Mouse (Mus musculus) CD4-positive helper T cell, adult 2 months (primary cell): ENCODE data around the gene Gpx3.
A peak's percentile ranks its signal among the peaks of the same experiment; 100 is the strongest.
"Not testable (repeated sequence)": the region's sequence is repeated elsewhere in the genome, so short reads cannot be mapped to it uniquely, and the experiment has no call there.

ENCODE experiments used
- DNase-seq: peaks from one replicate; pipeline ENCODE4 v3.0.0-alpha.2; 2012; ENCODE audit warnings: low read depth, missing footprints, low spot score

Gpx3 gene

GRCm38 (mm10) chr11:54881051-54881474 lies 21.2 kb upstream of the Gpx3 start:
- DNase-seq: no peak

- DNase-seq: no peak
Measured at GRCm38 (mm10) chr11:54882671-54883070, 19.6 kb upstream of the Gpx3 start.

- peak; percentile 41 for DNase-seq
Measured at GRCm38 (mm10) chr11:54884197-54884828, 17.9 kb upstream of the Gpx3 start.

GRCm38 (mm10) chr11:54884937-54885336 lies 17.3 kb upstream of the Gpx3 start:
- DNase-seq: no peak

- DNase-seq: no peak
Measured at GRCm38 (mm10) chr11:54885406-54885805, 16.8 kb upstream of the Gpx3 start.

- no peak for DNase-seq
Measured at GRCm38 (mm10) chr11:54887927-54888326, 14.3 kb upstream of the Gpx3 start.

GRCm38 (mm10) chr11:54891341-54891740 lies 10.9 kb upstream of the Gpx3 start:
- no peak for DNase-seq

GRCm38 (mm10) chr11:54892091-54892490 lies 10.2 kb upstream of the Gpx3 start:
- DNase-seq: no peak

- DNase-seq: no peak
Measured at GRCm38 (mm10) chr11:54894589-54894988, 7.7 kb upstream of the Gpx3 start.

- DNase-seq: not testable (repeated sequence)
Measured at GRCm38 (mm10) chr11:54896646-54897045, 5.6 kb upstream of the Gpx3 start.

GRCm38 (mm10) chr11:54897470-54897869 lies 4.8 kb upstream of the Gpx3 start:
- DNase-seq: no peak

GRCm38 (mm10) chr11:54899657-54900056 lies 2.6 kb upstream of the Gpx3 start:
- no peak for DNase-seq

- DNase-seq: no peak
Measured at GRCm38 (mm10) chr11:54903339-54903738, 1.1 kb downstream of the Gpx3 start.

- DNase-seq: peak; percentile 19
Measured at GRCm38 (mm10) chr11:54903940-54904706, 1.9 kb downstream of the Gpx3 start.

GRCm38 (mm10) chr11:54905086-54905485 lies 2.8 kb downstream of the Gpx3 start:
- no peak for DNase-seq

GRCm38 (mm10) chr11:54905931-54906330 lies 3.7 kb downstream of the Gpx3 start:
- no peak for DNase-seq

GRCm38 (mm10) chr11:54906466-54906865 lies 4.2 kb downstream of the Gpx3 start:
- DNase-seq: no peak

- DNase-seq: no peak
Measured at GRCm38 (mm10) chr11:54907259-54907658, 5.0 kb downstream of the Gpx3 start.

- DNase-seq: no peak
Measured at GRCm38 (mm10) chr11:54909273-54909672, 7.0 kb downstream of the Gpx3 start.

GRCm38 (mm10) chr11:54910081-54910665 lies 7.9 kb downstream of the Gpx3 start:
- no peak for DNase-seq

GRCm38 (mm10) chr11:54911201-54911600 lies 8.9 kb downstream of the Gpx3 start:
- no peak for DNase-seq

GRCm38 (mm10) chr11:54911671-54912502 lies 9.6 kb downstream of the Gpx3 start:
- DNase-seq: no peak
